Mouse (Mus musculus): ENCODE results near the gene Rab43.

The Rab43 gene

GRCm38 (mm10) chr6:87809144-87809543 is 2.8 kb downstream of the Rab43 start:
- no peak for DNase-seq (ENCODE audit: low read depth, low spot score)

DNA sequence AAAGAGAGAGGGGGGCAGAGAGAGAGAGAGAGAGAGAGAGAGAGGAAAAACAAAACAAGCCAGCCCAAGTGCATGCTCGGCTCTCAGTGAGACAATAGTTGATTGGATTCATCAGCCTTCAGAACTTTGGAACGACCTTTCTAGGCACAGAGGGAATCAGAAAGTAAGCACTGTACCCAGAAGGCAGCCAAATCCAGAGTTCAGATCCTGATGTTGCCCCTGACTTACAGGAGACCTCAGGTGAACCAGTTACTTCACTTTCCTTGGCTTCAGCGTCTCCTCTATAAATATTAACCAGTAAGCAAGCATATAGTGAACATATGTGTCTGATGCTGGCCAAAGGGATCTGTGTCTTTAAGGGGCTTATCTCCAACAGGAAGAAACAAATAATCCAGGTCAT is 3.4 kb downstream of the Rab43 start:
- no peak for DNase-seq (ENCODE audit: low read depth, low spot score)

DNA sequence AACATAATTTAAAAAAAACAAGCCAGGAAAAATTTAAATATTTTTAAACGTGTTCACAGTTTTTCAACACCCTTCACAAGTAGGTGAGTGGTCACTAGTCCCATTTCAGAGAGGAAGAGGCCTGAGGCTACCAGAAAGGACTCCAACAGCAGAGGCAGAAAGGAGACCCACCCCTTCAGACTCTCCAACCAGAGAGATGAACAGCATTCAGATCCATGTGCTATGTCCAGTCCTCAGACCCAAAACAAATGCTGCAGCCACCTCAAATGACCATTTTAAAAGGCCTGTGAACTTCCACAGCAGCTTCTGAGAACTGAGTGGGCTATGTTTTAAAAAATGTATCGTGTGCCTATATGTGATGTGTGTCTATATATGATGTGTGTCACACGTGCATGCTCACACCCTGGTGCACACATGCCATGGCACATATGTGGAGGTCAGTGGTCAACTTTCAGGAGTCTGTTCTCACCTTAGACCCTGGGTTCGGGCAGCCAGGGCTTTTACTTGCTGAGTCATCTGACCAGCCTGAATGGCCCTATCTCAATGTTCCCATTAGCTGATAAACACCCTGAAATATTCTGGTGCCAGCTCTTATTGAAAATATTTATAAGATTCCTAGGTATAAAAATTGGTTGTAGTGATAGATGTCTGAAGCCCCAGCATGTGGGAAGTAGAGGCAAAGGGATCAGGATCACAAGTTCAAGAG is 4.1 kb downstream of the Rab43 start:
- DNase-seq (ENCODE audit: low read depth, low spot score) = no peak

GRCm38 (mm10) chr6:87806857-87807256 is 5.1 kb downstream of the Rab43 start:
- DNase-seq (ENCODE audit: low read depth, low spot score) = no peak

GRCm38 (mm10) chr6:87806028-87806427 is 5.9 kb downstream of the Rab43 start:
- DNase-seq (ENCODE audit: low read depth, low spot score) = no peak

- DNase-seq (ENCODE audit: low read depth, low spot score) = no peak
Measured at GRCm38 (mm10) chr6:87805448-87805847, 6.5 kb downstream of the Rab43 start.

DNA sequence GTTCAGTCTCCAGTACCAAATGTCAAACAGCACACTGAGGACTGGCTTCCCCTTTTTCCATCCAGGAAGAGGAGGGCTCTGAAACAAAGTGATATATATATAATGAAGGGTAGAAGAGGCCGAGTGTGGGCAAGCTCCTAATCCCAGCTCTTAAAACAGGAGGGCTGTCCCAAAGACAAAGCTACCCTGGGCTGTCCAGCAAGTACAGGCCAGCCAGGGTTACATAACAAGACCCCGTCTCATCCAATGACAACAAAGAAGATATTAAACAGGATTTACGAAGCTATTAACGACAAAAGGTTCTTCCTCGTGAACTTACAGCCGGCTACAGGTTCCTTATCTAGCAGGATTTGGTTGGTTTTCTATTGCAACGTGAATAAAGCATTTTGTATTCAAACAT is 7.1 kb downstream of the Rab43 start:
- DNase-seq (ENCODE audit: low read depth, low spot score) = no peak

- no peak for DNase-seq (ENCODE audit: low read depth, low spot score)
Measured at GRCm38 (mm10) chr6:87804036-87804435, 7.9 kb downstream of the Rab43 start.

DNA sequence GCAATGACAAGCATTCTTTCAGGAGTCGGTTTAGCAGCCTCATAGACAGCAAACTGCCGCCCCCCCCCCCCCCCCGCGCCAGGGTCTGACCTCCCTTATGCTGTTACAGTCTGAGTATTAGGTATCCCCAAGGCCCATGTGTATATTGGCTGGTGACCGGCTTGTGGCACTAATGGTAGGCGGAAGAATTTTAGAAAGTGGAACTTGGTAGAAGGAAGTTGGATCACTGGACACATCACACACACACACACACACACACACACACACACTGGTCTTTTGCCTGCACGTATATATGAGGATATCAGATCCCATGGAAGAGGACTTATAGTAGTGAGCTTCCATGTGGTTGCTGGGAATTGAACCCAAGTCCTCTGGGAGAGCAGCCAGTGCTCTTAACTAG is 9.5 kb downstream of the Rab43 start:
- DNase-seq (ENCODE audit: low read depth, low spot score) = no peak

GRCm38 (mm10) chr6:87799576-87799975 is 12.4 kb downstream of the Rab43 start:
- DNase-seq (ENCODE audit: low read depth, low spot score) = no peak

DNA sequence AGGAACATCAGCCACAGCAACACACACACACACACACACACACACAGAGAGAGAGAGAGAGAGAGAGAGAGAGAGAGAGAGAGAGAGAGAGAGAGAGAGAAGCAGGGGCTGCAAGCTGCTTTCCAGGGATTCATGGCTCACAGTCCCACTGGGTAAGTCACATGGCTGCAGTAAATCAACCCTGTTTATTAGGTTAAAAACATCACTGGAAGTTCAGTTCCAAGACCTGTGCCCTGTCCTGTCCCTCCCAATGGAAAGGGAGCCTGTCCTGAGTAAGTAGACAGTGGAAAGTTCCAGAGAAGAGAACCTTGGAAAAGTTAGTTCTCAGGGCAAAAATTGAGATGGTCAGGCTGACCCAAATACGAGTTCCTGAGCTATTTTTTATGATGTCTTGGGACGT is 14.6 kb downstream of the Rab43 start:
- no peak for DNase-seq (ENCODE audit: low read depth, low spot score)

- no peak for DNase-seq (ENCODE audit: low read depth, low spot score)
Measured at GRCm38 (mm10) chr6:87796251-87796880, 15.6 kb downstream of the Rab43 start.

DNA sequence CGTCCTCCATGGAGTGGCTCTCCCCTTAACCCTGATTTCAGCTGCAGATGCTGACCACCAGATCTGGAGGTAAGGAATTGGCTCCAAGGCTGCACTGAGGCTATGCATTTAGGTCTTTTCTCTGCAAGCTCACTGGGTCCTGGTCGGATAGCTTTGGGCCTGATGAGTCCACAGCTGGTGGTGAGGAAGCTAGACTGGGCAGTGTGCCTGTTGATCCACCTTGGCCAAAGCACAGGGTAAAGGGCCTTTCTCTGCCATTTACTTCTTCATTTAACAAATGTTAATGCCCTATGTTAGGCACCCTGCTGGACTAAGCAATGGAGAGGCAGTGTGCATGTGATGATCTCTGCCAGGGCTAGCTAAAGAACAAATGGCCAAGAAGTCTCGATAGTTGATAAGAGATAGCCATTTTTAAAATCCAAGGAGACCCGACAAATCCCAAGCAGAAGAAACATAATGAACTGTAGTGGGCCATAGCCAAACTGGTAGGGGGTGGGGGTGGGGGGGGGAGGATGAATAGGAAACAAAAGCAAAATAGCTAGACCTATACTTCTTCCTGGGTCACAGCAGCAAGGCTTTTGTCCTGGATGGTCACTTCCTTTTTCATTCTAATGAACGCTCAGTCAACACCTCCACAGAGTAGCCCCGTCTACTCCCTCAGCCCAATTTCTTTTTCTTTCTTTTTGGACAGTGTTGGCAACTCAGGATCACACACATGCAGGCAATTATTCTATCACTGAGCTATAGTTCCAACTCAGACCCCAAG is 16.4 kb downstream of the Rab43 start:
- DNase-seq (ENCODE audit: low read depth, low spot score) = no peak

DNA sequence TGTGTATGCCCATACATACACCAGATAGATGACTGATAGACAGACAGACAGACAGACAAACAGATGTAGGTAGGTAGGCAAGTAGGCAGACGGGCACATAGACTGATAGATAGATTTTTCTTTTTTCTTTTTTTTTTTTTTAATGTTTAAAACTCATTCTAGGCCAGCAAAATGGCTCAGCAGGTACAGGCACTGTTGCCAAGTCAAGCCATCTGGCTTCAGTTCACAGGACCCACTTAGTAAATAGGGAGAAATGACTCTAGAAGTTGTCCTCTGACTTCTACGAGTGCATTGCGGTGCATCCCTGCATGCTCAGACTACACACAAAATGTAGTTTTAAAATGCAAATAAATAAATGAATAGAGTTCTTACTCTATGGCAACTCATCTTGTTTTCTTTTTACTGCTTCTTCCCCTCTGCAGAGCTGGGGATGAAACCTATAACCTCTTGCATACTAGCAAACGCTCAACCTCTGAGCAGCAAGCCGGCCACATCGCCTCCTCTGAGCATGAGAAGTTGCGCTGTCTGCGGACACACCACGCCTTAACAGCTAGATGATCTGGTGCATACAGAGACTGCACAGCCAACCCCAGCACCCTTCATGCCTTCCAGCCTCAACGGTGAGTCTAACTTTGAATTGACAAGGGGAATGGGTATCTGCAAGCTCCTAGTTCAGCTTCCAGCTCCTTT is 18.0 kb downstream of the Rab43 start:
- no peak for DNase-seq (ENCODE audit: low read depth, low spot score)

DNA sequence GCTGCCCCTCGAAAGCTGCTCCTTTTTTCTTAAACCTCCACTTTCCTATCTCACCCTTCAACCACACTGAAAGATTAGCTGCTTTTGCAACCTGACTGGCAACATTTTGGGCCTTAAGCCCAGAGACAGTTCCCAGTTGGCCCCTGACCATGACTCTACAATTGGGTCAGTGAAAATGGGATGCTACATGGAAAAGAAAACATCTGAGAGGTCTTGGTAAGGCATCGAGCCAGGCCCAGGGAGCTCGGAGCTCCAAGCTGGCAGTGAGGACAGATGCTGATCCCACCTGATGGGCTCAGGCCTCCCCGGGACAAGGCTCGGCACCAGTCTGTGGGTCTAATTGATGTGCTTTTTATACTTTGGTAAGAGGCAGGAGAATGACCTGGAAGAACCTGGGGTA is 20.1 kb downstream of the Rab43 start:
- no peak for DNase-seq (ENCODE audit: low read depth, low spot score)

DNA sequence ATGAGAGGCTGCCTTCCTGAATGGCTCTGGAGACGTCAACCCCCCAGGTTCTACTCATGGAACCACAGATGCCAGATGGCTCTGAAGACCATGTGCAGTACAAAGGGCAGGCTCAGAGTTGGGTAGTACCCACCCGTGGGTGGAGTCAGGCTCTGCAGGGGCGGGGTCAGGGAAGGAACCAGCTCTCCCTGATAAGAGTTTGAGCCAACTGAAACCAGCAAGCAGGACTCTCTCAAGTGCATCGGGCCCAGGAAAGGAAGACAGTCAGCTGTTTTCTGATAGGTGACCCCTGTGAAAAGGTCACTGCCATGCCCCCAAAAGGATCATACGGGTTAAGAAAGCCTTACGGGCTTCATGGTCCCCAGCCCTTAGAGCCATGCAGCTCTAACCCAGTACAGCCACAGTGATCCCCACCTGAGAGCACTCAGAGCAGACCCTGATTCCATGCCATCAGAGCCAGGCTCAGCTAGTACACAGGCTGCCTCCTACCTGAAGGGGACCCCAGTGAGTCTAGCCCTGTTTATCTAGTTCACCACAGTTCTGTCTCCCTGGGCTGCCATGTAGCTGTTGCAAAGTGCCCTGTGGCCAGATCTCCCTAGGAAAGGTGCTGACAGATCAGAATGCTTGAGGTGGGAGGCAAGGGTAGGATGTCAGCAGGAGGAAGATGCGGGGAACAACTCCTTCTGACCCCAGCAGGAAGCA is 21.0 kb downstream of the Rab43 start:
- DNase-seq (ENCODE audit: low read depth, low spot score) = no peak

DNA sequence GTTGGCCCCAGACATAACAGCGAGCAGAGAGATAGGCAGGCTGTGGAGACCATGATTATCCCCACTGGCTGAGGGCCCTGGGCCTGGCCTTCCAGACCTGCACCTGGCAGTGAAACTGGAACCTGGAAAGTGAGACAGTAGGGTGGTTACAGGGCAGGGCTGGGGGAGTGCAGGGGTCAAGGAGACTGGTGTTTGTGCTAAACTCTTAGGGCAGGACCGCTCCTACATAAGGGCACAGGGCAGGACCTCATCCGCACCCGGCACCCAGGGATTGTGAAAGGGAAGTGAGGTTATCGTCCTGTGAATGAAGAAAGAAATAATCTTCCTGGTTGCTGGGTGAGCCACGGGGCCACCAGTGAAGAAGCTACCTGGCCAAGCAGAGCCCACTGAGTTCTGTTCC is 22.2 kb downstream of the Rab43 start:
- no peak for DNase-seq (ENCODE audit: low read depth, low spot score)

DNA sequence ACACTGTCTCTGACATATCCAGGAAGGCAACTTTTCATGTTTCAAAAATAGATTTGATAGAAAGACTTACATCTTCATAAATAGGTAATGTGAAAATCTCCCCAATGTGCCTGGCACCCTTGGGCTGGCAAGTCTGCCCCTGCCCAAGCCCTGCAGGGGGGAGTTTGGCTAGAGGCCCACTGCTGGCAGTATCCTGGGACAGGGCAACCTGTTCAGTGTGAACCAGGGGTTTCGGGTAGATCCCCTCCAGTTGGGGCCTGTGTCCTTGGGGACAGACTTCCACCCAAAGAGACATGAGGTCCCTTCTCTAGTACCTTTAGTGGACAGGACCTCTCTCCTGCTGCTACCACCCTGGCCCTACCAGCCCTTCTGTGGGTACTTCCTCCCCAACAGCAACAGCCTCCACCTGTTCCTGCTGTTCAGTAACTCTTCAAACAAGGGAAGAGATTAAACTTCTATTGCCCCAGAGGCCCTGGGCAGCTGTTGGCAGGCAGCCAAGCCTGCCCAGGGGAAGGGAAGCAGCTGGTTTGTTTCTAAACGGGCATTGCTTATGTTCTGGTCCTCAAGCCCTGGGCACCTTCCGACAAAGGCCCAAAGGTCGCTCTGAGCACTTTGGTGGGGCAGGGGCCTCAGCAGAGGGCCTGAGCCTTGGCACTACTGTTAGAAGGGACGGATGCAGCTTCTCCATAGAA is 22.9 kb downstream of the Rab43 start:
- no peak for DNase-seq (ENCODE audit: low read depth, low spot score)

- DNase-seq (ENCODE audit: low read depth, low spot score) = no peak
Measured at GRCm38 (mm10) chr6:87788266-87788895, 23.6 kb downstream of the Rab43 start.

GRCm38 (mm10) chr6:87787108-87787890 is 24.7 kb downstream of the Rab43 start:
- no peak for DNase-seq (ENCODE audit: low read depth, low spot score)
